Mouse (Mus musculus) midbrain, embryonic 16.5 days (tissue): ENCODE measurements at regions not wholly inside any gene's neighbourhood (a gene's known extent, or its start where the extent isn't known, plus 50 kb on each side); places are given as distances from the start of the nearest gene placed in this dataset.

ENCODE experiments used
- ATAC-seq: fragments of 200-750 bp; cut with Nextera tagmentation; 2 replicates; pipeline ENCODE4 v1.8.0; 2017; ENCODE audit warnings: moderate TSS enrichment
- H3K27ac ChIP-seq: fragments of 300-500 bp; sonication (generic); 2 replicates; pipeline ENCODE4 v1.5.1; 2014; ENCODE audit warnings: mild to moderate bottlenecking, low read length, mixed read lengths
- H3K27me3 ChIP-seq: fragments of 300-500 bp; sonication (generic); 2 replicates; pipeline ENCODE4 v1.6.1; 2014; ENCODE audit warnings: low read depth, low read length, mixed read lengths; ENCODE audit not compliant: control insufficient read depth, insufficient read depth
- H3K36me3 ChIP-seq: fragments of 300-500 bp; sonication (generic); 2 replicates; pipeline ENCODE4 v1.6.1; 2014; ENCODE audit warnings: mild to moderate bottlenecking, low read length, moderate library complexity, mixed read lengths; ENCODE audit not compliant: control insufficient read depth, insufficient read depth
- H3K4me1 ChIP-seq: fragments of 300-500 bp; sonication (generic); 2 replicates; pipeline ENCODE4 v1.6.1; 2014; ENCODE audit warnings: mild to moderate bottlenecking, low read length, mixed read lengths; ENCODE audit not compliant: control insufficient read depth, insufficient read depth
- H3K4me2 ChIP-seq: fragments of 300-500 bp; sonication (generic); 2 replicates; pipeline ENCODE4 v1.6.1; 2014; ENCODE audit warnings: mild to moderate bottlenecking, low read length, mixed read lengths
- H3K4me3 ChIP-seq: fragments of 300-500 bp; sonication (generic); 2 replicates; pipeline ENCODE4 v1.5.1; 2014; ENCODE audit warnings: low read depth, mild to moderate bottlenecking, low read length, moderate library complexity, mixed read lengths
- H3K9ac ChIP-seq: fragments of 300-500 bp; sonication (generic); 2 replicates; pipeline ENCODE4 v1.6.1; 2014; ENCODE audit warnings: low read depth, low read length, mixed read lengths
- H3K9me3 ChIP-seq: fragments of 300-500 bp; sonication (generic); replicated peaks from 2 replicates; pipeline ENCODE4 v1.6.1; 2014; ENCODE audit warnings: mild to moderate bottlenecking, low read length, mixed read lengths; ENCODE audit not compliant: control insufficient read depth, poor library complexity, severe bottlenecking
- WGBS: fragments of 180-500 bp; shearing (Covaris S2); extraction: QIAGEN DNeasy Blood & Tissue Kit; methylation state at CpG from one replicate; pipeline ENCODE4 v1.1.7; 2014; 5-methylcytosine and 5-hydroxymethylcytosine counted together

- peaks cover 5% of the 10 kb centered on the region; the same call in 1 of the 2 replicates for H3K4me1 ChIP-seq
- H3K27ac ChIP-seq, result no peak overlapping the region
- peaks cover 45% of the 10 kb centered on the region for H3K27me3 ChIP-seq
- no peaks in the 10 kb centered on the region for H3K36me3 ChIP-seq
- no peak for ATAC-seq
- no peak overlapping the region for H3K4me2 ChIP-seq
- H3K9me3 ChIP-seq, result no peaks in the 10 kb centered on the region; the same call in 1 of the 2 replicates
- H3K9ac ChIP-seq, result no peak overlapping the region
- H3K4me3 ChIP-seq, result no peak overlapping the region
- WGBS, result 7% methylated on average over 3 of the region's 3 CpGs
Measured at GRCm38 (mm10) chr1:121176541-121176940, 155.8 kb downstream of the Insig2 start.

- H3K4me3 ChIP-seq, result no peak overlapping the region
- H3K4me1 ChIP-seq, result peaks cover 5% of the 10 kb centered on the region; the same call in 1 of the 2 replicates
- peak; percentile 39 for ATAC-seq
- H3K4me2 ChIP-seq, result peak overlapping the region; percentile 41; the same call in 1 of the 2 replicates
- no peaks in the 10 kb centered on the region for H3K36me3 ChIP-seq
- no peaks in the 10 kb centered on the region; the same call in 1 of the 2 replicates for H3K9me3 ChIP-seq
- WGBS, result 3% methylated on average over 22 of the region's 22 CpGs
- H3K9ac ChIP-seq, result no peak overlapping the region
- peaks cover 49% of the 10 kb centered on the region for H3K27me3 ChIP-seq
- peak overlapping the region; percentile 4 for H3K27ac ChIP-seq
Measured at GRCm38 (mm10) chr1:121177136-121177907, 155.1 kb downstream of the Insig2 start.

- Histone ChIP-seq H3K27me3 (peaks cover 51% of the 10 kb centered on the region), H3K9ac (no peak overlapping the region), H3K9me3 (no peaks in the 10 kb centered on the region; the same call in 1 of the 2 replicates), H3K4me3 (0 out of 2 replicates have a peak overlapping the region, but pooled peaks have one; percentile 3), H3K36me3 (no peaks in the 10 kb centered on the region), H3K4me2 (peak overlapping the region; percentile 41; the same call in 1 of the 2 replicates), H3K4me1 (peaks cover 5% of the 10 kb centered on the region; the same call in 1 of the 2 replicates), H3K27ac (peak overlapping the region; percentile 4)
- 0 out of 2 replicates have a peak, but pooled peaks have one; percentile 41 for ATAC-seq
- 1% methylated on average over 31 of the region's 31 CpGs for WGBS
Measured at GRCm38 (mm10) chr1:121177908-121178311, 154.5 kb downstream of the Insig2 start.

GRCm38 (mm10) chr1:121178611-121179245, 153.7 kb downstream of the Insig2 start:
- peaks cover 45% of the 10 kb centered on the region for H3K27me3 ChIP-seq
- H3K36me3 ChIP-seq, result no peaks in the 10 kb centered on the region
- H3K4me2 ChIP-seq, result no peak overlapping the region
- H3K9ac ChIP-seq, result no peak overlapping the region
- H3K4me1 ChIP-seq, result peaks cover 5% of the 10 kb centered on the region; the same call in 1 of the 2 replicates
- H3K4me3 ChIP-seq, result no peak overlapping the region
- H3K27ac ChIP-seq, result no peak overlapping the region
- WGBS, result 3% methylated on average over 17 of the region's 17 CpGs
- no peaks in the 10 kb centered on the region; the same call in 1 of the 2 replicates for H3K9me3 ChIP-seq
- no peak for ATAC-seq

DNA sequence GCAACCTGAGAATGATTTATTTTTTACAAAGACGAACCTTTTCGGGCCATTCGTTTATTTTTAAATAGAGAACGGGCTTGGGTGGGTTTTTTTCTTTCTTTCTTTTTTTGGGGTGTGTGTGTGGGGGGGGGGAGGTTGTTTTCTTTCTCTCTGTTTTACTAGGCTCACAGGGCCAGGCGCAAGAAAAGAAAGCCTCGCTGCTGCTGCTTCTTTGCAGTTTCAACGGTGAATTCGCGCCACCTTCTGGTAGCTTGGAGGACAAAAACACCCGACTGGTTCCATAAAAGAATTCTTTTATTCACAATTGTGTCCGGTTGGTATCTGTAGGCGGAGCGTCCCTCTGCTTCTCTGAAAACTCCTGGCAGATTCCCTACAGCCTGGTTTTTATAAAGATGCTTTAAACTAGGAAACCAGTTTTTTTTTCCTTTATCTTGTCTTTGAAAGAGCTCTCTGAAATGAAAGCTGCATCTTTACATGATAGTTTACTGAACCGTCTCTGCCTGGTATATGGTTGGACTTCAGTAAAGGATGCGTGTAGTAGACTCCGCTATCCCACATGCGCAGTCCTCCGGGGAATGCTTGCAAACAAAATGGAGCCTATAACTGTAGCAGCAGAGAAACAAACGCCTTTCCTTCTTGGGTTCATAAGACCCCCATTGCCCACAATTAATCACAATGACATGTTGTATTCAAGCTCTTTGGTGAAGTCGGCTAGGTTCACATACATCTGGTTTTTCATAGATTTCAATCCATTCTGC, 151.9 kb downstream of the Insig2 start:
- H3K4me1 ChIP-seq, result peaks cover 5% of the 10 kb centered on the region; the same call in 1 of the 2 replicates
- H3K4me3 ChIP-seq, result no peak overlapping the region
- H3K27ac ChIP-seq, result 0 out of 2 replicates have a peak overlapping the region, but pooled peaks have one; percentile 12
- no peak overlapping the region for H3K9ac ChIP-seq
- peak; percentile 74 for ATAC-seq
- H3K9me3 ChIP-seq, result no peaks in the 10 kb centered on the region
- H3K27me3 ChIP-seq, result peaks cover 28% of the 10 kb centered on the region
- 20% methylated on average over 20 of the region's 20 CpGs for WGBS
- no peaks in the 10 kb centered on the region for H3K36me3 ChIP-seq
- peak overlapping the region; percentile 25; the same call in 1 of the 2 replicates for H3K4me2 ChIP-seq

GRCm38 (mm10) chr1:121188895-121189294, 143.5 kb downstream of the Insig2 start:
- Histone ChIP-seq H3K4me3 (no peak overlapping the region), H3K4me2 (no peak overlapping the region), H3K4me1 (no peaks in the 10 kb centered on the region), H3K27me3 (no peaks in the 10 kb centered on the region), H3K9ac (no peak overlapping the region), H3K9me3 (no peaks in the 10 kb centered on the region; the same call in 1 of the 2 replicates), H3K27ac (no peak overlapping the region), H3K36me3 (no peaks in the 10 kb centered on the region)
- ATAC-seq, result no peak
- 48% methylated on average over 2 of the region's 2 CpGs for WGBS

DNA sequence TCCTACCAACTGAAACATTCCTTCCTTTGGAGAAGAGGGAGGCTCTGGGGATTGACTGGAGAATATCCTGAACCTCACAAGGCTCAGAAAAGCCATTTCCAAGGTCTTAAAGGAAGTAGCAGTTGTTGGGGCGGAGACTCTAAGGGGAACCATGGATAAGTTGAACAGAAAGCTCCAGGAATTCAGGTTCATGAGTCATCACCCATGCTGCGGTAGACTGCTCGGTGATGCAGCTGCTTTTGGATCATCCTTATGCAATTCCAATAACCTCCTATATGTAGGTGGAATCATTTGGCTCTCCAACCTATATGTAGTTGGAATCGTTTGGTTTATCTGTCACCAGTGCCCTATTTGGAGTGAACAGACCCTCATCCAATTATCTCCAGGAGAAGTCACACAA, 137.6 kb downstream of the Insig2 start:
- 94% methylated on average over 4 of the region's 4 CpGs for WGBS
- Histone ChIP-seq H3K4me3 (no peak overlapping the region), H3K27me3 (no peaks in the 10 kb centered on the region), H3K36me3 (no peaks in the 10 kb centered on the region), H3K4me1 (no peaks in the 10 kb centered on the region), H3K9me3 (no peaks in the 10 kb centered on the region), H3K9ac (no peak overlapping the region), H3K4me2 (no peak overlapping the region), H3K27ac (no peak overlapping the region)
- ATAC-seq, result no peak

DNA sequence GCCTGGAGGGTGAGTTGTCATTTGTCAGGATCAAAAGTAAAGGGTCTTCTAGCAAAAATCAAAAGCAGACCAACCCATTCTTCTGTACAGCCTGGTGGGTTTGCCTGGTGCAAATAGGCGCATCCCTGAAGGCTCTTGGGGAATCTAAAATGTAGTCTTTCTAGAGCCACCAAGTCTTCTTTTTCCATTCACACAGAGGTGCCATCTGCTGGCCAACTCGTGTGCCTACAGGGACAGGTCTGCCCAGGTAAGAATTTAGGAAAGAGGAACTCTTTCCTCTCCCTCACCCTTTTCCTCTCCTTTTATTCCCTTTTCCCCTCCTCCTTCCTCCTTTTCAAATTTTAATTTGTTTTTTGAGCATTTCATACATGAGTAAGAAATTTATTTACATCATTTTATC, 116.5 kb downstream of the Insig2 start:
- no peaks in the 10 kb centered on the region for H3K27me3 ChIP-seq
- H3K4me1 ChIP-seq, result no peaks in the 10 kb centered on the region
- H3K4me3 ChIP-seq, result no peak overlapping the region
- no peak overlapping the region for H3K27ac ChIP-seq
- no peaks in the 10 kb centered on the region for H3K9me3 ChIP-seq
- no peak overlapping the region for H3K9ac ChIP-seq
- H3K36me3 ChIP-seq, result no peaks in the 10 kb centered on the region
- no peak for ATAC-seq
- no peak overlapping the region for H3K4me2 ChIP-seq
- WGBS, result 26% methylated on average over 2 of the region's 2 CpGs
